Mouse (Mus musculus) natural killer cell, adult 2 months (primary cell): ENCODE data around the gene Gm20867.
"Not testable (repeated sequence)": the region's sequence is repeated elsewhere in the genome, so short reads cannot be mapped to it uniquely, and the experiment has no call there.

ENCODE experiments used
- DNase-seq, 2 experiments: peaks; one replicate each; pipeline ENCODE4 v3.0.0; 2022; ENCODE audit warnings: low spot score in 2 of 2

The Gm20867 gene

GRCm38 (mm10) chrY:77963104-77963503 lies at the start of gene Gm20867:
TSS of gene Gm20867 (minus strand) at chrY:77963204.
- DNase-seq, result not testable (repeated sequence)
